Mouse (Mus musculus): ENCODE results near the gene Them7. TPM values are rescaled to one million over a fixed set of nuclear protein-coding genes. Genes with fewer than 3 reads are reported as not detected.

The Them7 gene
- polyA plus RNA-seq, 1 experiment from 2014 or later = 1.4 TPM

DNA sequence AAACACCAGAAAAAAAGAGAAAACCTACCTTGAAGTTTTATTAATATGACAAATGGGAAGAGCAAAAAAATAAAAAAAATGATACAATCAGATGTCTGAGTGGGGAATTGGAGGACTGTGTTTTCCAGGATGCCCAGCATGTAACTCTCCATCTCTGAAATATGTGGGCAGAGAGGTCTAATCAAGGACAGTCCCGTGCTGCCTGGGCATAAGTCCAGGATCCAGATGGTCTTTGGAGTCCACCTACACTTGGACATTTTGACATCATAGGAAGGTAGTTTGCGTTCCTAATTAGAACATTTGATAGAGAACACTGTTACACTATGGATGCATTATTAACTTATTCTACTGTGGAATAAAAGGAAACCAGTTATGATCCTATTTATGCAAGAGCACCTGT is 33.3 kb downstream of the Them7 start:
- Histone ChIP-seq H3K9me3 (replicated peaks) (no peaks in the 10 kb centered on the region), H3K27ac (replicated peaks) (no peak overlapping the region), H3K4me1 (replicated peaks) (no peaks in the 10 kb centered on the region), H3K36me3 (replicated peaks) (no peaks in the 10 kb centered on the region), H3K27me3 (no peaks in the 10 kb centered on the region), H3K9ac (no peak overlapping the region), H3K4me3 (replicated peaks) (no peak overlapping the region), H3K4me2 (no peak overlapping the region)
- no peak for ATAC-seq (ENCODE audit: insufficient read depth)
- WGBS (ENCODE audit: insufficient replicate concordance) = 54% methylated on average over 2 of the region's 2 CpGs

DNA sequence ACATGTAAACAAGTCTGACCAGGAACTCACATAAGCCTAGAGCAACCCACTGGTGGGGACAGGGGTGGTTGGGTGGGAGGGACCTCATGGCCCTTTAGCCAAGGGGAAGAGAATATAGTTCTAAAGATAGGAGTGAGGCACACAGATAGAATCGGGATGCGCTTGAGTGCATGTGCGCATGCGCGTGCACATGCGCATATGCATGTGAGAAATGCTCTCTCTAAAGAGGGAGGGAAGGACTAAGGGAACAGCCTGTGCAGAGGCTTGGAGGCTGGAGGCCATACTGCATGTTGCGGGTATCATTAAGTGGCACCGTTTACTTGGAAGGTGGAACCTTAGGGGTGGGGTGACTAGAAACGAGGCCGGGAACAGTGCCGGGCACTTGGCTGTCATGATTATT is 37.2 kb downstream of the Them7 start:
- H3K9ac ChIP-seq = no peak overlapping the region
- H3K36me3 ChIP-seq (replicated peaks) = no peaks in the 10 kb centered on the region
- H3K27me3 ChIP-seq = no peaks in the 10 kb centered on the region
- H3K4me1 ChIP-seq (replicated peaks) = no peaks in the 10 kb centered on the region
- no peak for ATAC-seq (ENCODE audit: insufficient read depth)
- H3K27ac ChIP-seq (replicated peaks) = no peak overlapping the region
- no peaks in the 10 kb centered on the region for H3K9me3 ChIP-seq (replicated peaks)
- no peak overlapping the region for H3K4me2 ChIP-seq
- WGBS (ENCODE audit: insufficient replicate concordance) = 83% methylated on average over 11 of the region's 11 CpGs
- H3K4me3 ChIP-seq (replicated peaks) = no peak overlapping the region

DNA sequence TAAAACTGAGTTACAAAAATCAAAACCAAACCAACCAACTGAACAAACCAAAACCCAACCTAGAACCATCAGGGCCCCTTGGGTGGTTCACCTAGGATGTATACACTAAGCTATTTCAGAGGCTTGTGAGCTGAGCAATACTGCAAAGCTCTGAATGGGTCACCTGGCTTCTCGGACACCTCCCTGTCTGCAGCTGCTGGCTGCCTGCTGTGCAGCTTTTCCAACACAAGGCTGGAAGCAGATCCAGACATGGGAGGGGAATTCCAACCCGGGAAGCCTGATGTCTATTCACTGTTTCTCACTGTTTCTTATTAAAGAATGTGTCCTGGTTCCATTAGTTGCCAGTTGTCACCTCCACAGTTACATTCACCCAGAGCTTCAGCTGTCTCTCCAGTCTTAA is 39.1 kb downstream of the Them7 start:
- H3K4me2 ChIP-seq = no peak overlapping the region
- H3K9ac ChIP-seq = no peak overlapping the region
- H3K4me3 ChIP-seq (replicated peaks) = no peak overlapping the region
- 37% methylated on average over 2 of the region's 2 CpGs for WGBS (ENCODE audit: insufficient replicate concordance)
- no peaks in the 10 kb centered on the region for H3K9me3 ChIP-seq (replicated peaks)
- H3K27me3 ChIP-seq = no peaks in the 10 kb centered on the region
- no peak for ATAC-seq (ENCODE audit: insufficient read depth)
- no peaks in the 10 kb centered on the region for H3K4me1 ChIP-seq (replicated peaks)
- H3K27ac ChIP-seq (replicated peaks) = no peak overlapping the region
- no peaks in the 10 kb centered on the region for H3K36me3 ChIP-seq (replicated peaks)

GRCm38 (mm10) chr2:105282407-105283077 is 58.4 kb downstream of the Them7 start:
- H3K4me1 ChIP-seq (replicated peaks) = no peaks in the 10 kb centered on the region
- H3K9ac ChIP-seq = no peak overlapping the region
- H3K27ac ChIP-seq (replicated peaks) = no peak overlapping the region
- no peak overlapping the region for H3K4me3 ChIP-seq (replicated peaks)
- no peaks in the 10 kb centered on the region for H3K27me3 ChIP-seq
- H3K36me3 ChIP-seq (replicated peaks) = no peaks in the 10 kb centered on the region
- no peak overlapping the region for H3K4me2 ChIP-seq
- 65% methylated on average over 6 of the region's 6 CpGs for WGBS (ENCODE audit: insufficient replicate concordance)
- ATAC-seq (ENCODE audit: insufficient read depth) = no peak
- H3K9me3 ChIP-seq (replicated peaks) = no peaks in the 10 kb centered on the region

- Histone ChIP-seq H3K4me1 (replicated peaks) (no peaks in the 10 kb centered on the region), H3K9ac (no peak overlapping the region)
- ATAC-seq (ENCODE audit: insufficient read depth) = no peak
These were observed 59.7 kb downstream of the Them7 start for GRCm38 (mm10) chr2:105283811-105284210.

DNA sequence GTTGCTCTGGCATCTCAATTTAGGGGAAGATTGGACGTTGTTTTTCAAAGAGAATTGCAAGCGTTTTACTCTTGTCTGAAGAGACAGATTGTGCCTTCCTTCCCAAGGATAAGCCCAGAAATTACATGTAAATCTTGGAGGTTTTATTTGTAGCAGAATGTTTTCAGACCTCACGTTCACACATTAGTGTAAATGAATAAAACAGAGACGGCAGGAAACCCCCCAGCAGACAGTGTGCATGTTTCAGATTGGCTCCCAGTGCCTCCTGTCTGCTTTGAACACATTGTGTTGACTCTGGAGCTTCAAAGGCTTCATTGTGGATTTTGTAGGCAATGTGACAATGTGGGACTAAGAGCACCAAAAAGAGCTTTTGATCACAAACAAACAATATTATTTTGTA is 60.7 kb downstream of the Them7 start:
- Histone ChIP-seq H3K36me3 (replicated peaks) (no peaks in the 10 kb centered on the region), H3K4me1 (replicated peaks) (no peaks in the 10 kb centered on the region), H3K9me3 (replicated peaks) (no peaks in the 10 kb centered on the region), H3K9ac (no peak overlapping the region), H3K4me2 (no peak overlapping the region), H3K27me3 (no peaks in the 10 kb centered on the region), H3K27ac (replicated peaks) (no peak overlapping the region), H3K4me3 (replicated peaks) (no peak overlapping the region)
- 47% methylated on average over 4 of the region's 4 CpGs for WGBS (ENCODE audit: insufficient replicate concordance)
- no peak for ATAC-seq (ENCODE audit: insufficient read depth)

More at GRCm38 (mm10) chr2:105283811-105284210, 59.7 kb downstream of the Them7 start:
- no peaks in the 10 kb centered on the region for H3K9me3 ChIP-seq (replicated peaks)
- H3K27me3 ChIP-seq = no peaks in the 10 kb centered on the region
- no peak overlapping the region for H3K27ac ChIP-seq (replicated peaks)
- H3K4me3 ChIP-seq (replicated peaks) = no peak overlapping the region
- no peak overlapping the region for H3K4me2 ChIP-seq
- no peaks in the 10 kb centered on the region for H3K36me3 ChIP-seq (replicated peaks)

- no peaks in the 10 kb centered on the region for H3K27me3 ChIP-seq
- no peaks in the 10 kb centered on the region for H3K36me3 ChIP-seq (replicated peaks)
- no peak overlapping the region for H3K27ac ChIP-seq (replicated peaks)
- H3K4me2 ChIP-seq = no peak overlapping the region
- H3K4me3 ChIP-seq (replicated peaks) = no peak overlapping the region
- H3K9me3 ChIP-seq (replicated peaks) = no peaks in the 10 kb centered on the region
- 55% methylated on average over 1 of the region's 1 CpGs for WGBS (ENCODE audit: insufficient replicate concordance)
- no peak for ATAC-seq (ENCODE audit: insufficient read depth)
- no peaks in the 10 kb centered on the region for H3K4me1 ChIP-seq (replicated peaks)
- H3K9ac ChIP-seq = no peak overlapping the region
These were observed 71.7 kb downstream of the Them7 start for GRCm38 (mm10) chr2:105295823-105296222.

DNA sequence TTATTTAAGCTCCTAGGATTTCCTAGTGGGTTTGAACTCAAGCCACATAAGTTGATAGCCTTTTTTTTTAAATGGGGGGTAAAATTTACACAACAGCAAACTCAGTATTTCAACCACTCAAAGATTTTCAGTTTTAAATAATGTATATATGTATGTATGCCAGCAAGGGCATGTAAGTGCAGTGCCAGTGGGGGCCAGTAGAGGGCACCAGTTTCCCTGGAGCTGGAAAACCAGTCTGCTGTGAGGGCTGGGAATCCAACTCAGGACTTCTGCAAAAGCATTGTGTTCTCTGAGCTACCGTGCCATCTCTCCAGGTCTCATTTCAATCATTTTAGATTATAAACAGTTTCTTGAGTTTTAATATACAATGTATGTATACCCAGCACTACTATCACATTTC is 74.8 kb downstream of the Them7 start:
- Histone ChIP-seq H3K27ac (replicated peaks) (no peak overlapping the region), H3K9ac (no peak overlapping the region)
- ATAC-seq (ENCODE audit: insufficient read depth) = no peak

DNA sequence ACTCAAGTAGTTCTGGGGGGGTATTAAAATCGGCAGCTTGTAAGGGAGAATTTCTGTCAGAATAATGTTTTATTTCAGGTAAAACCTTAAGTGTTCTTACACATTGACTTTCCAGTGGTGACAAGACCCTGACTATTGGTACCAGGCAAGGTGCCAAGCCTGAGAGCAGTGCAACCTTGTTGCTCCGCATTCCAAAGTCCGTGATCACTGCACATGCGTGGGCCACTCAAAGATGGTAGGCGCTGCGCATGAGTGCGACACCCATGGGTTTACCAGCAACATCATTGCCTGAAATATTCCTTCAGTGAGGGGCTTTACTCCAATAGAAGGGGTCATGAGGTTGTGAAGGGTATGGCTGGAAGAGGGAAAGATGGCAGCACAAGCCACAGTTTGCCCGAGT is 77.0 kb downstream of the Them7 start:
- H3K9ac ChIP-seq = no peak overlapping the region
- 81% methylated on average over 8 of the region's 8 CpGs for WGBS (ENCODE audit: insufficient replicate concordance)
- H3K27ac ChIP-seq (replicated peaks) = no peak overlapping the region
- no peaks in the 10 kb centered on the region for H3K36me3 ChIP-seq (replicated peaks)
- no peaks in the 10 kb centered on the region for H3K27me3 ChIP-seq
- H3K4me2 ChIP-seq = no peak overlapping the region
- no peaks in the 10 kb centered on the region for H3K9me3 ChIP-seq (replicated peaks)
- ATAC-seq (ENCODE audit: insufficient read depth) = no peak
- no peak overlapping the region for H3K4me3 ChIP-seq (replicated peaks)
- H3K4me1 ChIP-seq (replicated peaks) = no peaks in the 10 kb centered on the region

More for the DNA sequence above, 74.8 kb downstream of the Them7 start:
- Histone ChIP-seq H3K4me1 (replicated peaks) (no peaks in the 10 kb centered on the region), H3K27me3 (no peaks in the 10 kb centered on the region), H3K9me3 (replicated peaks) (no peaks in the 10 kb centered on the region), H3K4me3 (replicated peaks) (no peak overlapping the region), H3K4me2 (no peak overlapping the region), H3K36me3 (replicated peaks) (no peaks in the 10 kb centered on the region)
- WGBS (ENCODE audit: insufficient replicate concordance) = 66% methylated on average over 1 of the region's 1 CpGs

DNA sequence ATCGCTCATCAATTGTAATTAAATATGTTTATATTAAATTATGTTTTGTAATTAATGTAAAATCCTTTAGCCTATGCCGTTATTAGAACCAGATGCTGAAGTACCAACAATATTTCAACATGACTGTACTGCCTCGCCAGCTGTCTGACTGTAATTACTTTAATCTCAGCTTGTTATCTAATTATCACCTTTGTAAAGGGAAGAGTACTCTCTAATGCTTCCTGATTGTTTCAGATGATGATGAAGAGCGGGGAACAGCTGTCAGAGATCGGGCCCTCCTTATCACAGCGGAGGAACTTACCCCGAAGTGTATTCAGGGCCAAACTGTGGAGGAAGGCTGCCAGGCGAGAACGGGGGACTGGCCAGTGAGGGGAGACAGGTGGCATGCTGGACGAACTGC is 77.4 kb downstream of the Them7 start:
- Histone ChIP-seq H3K4me1 (replicated peaks) (no peaks in the 10 kb centered on the region), H3K27me3 (no peaks in the 10 kb centered on the region), H3K27ac (replicated peaks) (no peak overlapping the region), H3K9me3 (replicated peaks) (no peaks in the 10 kb centered on the region), H3K9ac (no peak overlapping the region), H3K4me3 (replicated peaks) (no peak overlapping the region), H3K4me2 (no peak overlapping the region), H3K36me3 (replicated peaks) (no peaks in the 10 kb centered on the region)
- ATAC-seq (ENCODE audit: insufficient read depth) = no peak
- WGBS (ENCODE audit: insufficient replicate concordance) = 40% methylated on average over 10 of the region's 10 CpGs

DNA sequence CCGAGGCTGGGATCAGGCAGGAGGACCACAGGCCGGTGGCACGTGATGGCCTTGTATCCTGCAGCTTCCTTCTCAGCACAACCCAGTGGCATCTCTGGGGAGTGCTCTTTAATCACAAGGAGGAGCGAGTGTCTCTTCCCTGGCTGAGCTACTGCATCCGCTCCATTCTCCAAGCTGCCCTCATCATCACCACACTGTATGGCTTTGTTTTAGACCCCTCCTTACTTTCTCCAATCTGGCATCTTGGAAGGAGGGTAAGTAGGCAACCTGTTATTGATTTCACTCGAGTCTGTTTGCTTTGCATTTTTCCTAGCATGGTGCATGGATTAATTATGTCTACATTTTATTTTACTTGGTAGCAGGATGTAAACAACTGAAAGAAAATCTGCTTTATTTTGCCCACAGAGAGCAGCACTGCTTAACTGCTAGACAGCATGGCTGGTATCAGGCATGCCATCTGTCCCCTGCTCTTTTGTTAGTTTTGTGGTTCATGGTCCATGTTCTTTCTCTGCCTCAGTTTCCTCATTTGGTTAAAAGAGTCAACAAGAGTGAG is 79.9 kb downstream of the Them7 start:
- Histone ChIP-seq H3K9ac (no peak overlapping the region), H3K4me1 (replicated peaks) (no peaks in the 10 kb centered on the region), H3K27ac (replicated peaks) (no peak overlapping the region), H3K9me3 (replicated peaks) (no peaks in the 10 kb centered on the region), H3K27me3 (no peaks in the 10 kb centered on the region), H3K36me3 (replicated peaks) (no peaks in the 10 kb centered on the region), H3K4me2 (no peak overlapping the region), H3K4me3 (replicated peaks) (no peak overlapping the region)
- WGBS (ENCODE audit: insufficient replicate concordance) = 52% methylated on average over 6 of the region's 6 CpGs
- ATAC-seq (ENCODE audit: insufficient read depth) = no peak

DNA sequence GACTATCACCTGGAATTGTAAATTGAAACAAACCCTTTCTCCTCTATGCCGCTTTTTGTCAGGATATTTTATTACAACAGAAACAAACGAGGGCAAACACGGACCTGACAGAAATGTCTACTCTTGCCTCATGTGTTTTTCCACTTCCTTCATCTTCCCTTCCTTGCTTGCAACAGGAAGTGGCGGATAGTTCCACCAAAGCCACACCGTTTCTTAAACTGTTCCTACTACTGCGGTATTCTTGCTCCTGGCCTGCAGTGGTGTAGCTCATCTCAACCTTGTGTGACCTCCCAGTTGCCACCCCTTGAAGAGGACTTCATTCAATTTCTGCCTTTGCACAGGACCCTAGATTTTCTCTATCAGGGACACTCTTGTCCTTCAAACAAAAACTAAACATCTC is 81.8 kb downstream of the Them7 start:
- no peak for ATAC-seq (ENCODE audit: insufficient read depth)

More for the DNA sequence above, 81.8 kb downstream of the Them7 start:
- H3K27ac ChIP-seq (replicated peaks) = no peak overlapping the region
- H3K9me3 ChIP-seq (replicated peaks) = no peaks in the 10 kb centered on the region
- no peaks in the 10 kb centered on the region for H3K4me1 ChIP-seq (replicated peaks)
- H3K36me3 ChIP-seq (replicated peaks) = no peaks in the 10 kb centered on the region
- 39% methylated on average over 6 of the region's 6 CpGs for WGBS (ENCODE audit: insufficient replicate concordance)
- no peak overlapping the region for H3K9ac ChIP-seq
- no peak overlapping the region for H3K4me3 ChIP-seq (replicated peaks)
- no peaks in the 10 kb centered on the region for H3K27me3 ChIP-seq
- no peak overlapping the region for H3K4me2 ChIP-seq

Data from liver, embryonic 15.5 days (tissue).